Mouse (Mus musculus) embryonic facial prominence, embryonic 14.5 days (tissue): Measurements from ENCODE around the gene Stag1. TPM values are rescaled to one million over a fixed set of nuclear protein-coding genes. Genes with fewer than 3 reads are reported as not detected.
A peak's percentile ranks its signal among the peaks of the same experiment; 100 is the strongest.

Experiments
- ATAC-seq: fragments of 200-750 bp; cut with Nextera tagmentation; 2 replicates; pipeline ENCODE4 v1.8.0; 2017; ENCODE audit warnings: low read depth, moderate number of reproducible peaks, moderate TSS enrichment
- DNase-seq: peaks from one replicate; pipeline ENCODE4 v3.0.0-alpha.2; 2015; ENCODE audit warnings: low spot score
- H3K27ac ChIP-seq: fragments of 300-500 bp; sonication (generic); replicated peaks from 2 replicates; pipeline ENCODE4 v1.5.1; 2014; ENCODE audit warnings: low read depth, mild to moderate bottlenecking, low read length, moderate library complexity
- H3K27me3 ChIP-seq: fragments of 300-500 bp; sonication (generic); replicated peaks from 2 replicates; pipeline ENCODE4 v1.6.1; 2014; ENCODE audit warnings: low read length; ENCODE audit not compliant: control insufficient read depth, insufficient read depth
- H3K36me3 ChIP-seq: fragments of 300-500 bp; sonication (generic); 2 replicates; pipeline ENCODE4 v1.6.1; 2014; ENCODE audit warnings: low read length, mixed read lengths; ENCODE audit not compliant: control insufficient read depth, insufficient read depth
- H3K4me1 ChIP-seq: fragments of 300-500 bp; sonication (generic); 2 replicates; pipeline ENCODE4 v1.6.1; 2014; ENCODE audit warnings: antibody characterized with exemption, low read length; ENCODE audit not compliant: control insufficient read depth, insufficient read depth
- H3K4me2 ChIP-seq: fragments of 300-500 bp; sonication (generic); 2 replicates; pipeline ENCODE4 v1.6.1; 2014; ENCODE audit warnings: low read depth, mild to moderate bottlenecking, low read length, moderate library complexity, mixed read lengths
- H3K4me3 ChIP-seq: fragments of 300-500 bp; sonication (generic); 2 replicates; pipeline ENCODE4 v1.5.1; 2014; ENCODE audit warnings: low read depth, mild to moderate bottlenecking, low read length
- H3K9ac ChIP-seq: fragments of 300-500 bp; sonication (generic); 2 replicates; pipeline ENCODE4 v1.6.1; 2014; ENCODE audit warnings: low read depth, mild to moderate bottlenecking, low read length, moderate library complexity, mixed read lengths
- H3K9me3 ChIP-seq: fragments of 300-500 bp; sonication (generic); 2 replicates; pipeline ENCODE4 v1.6.1; 2016; ENCODE audit warnings: low read length; ENCODE audit not compliant: control insufficient read depth
- WGBS: fragments of 180-500 bp; shearing (Covaris S2); extraction: QIAGEN DNeasy Blood & Tissue Kit; methylation state at CpG from one replicate; pipeline ENCODE4 v1.1.7; 2014; 5-methylcytosine and 5-hydroxymethylcytosine counted together
- polyA plus RNA-seq: library from polyadenylated mRNA; unstranded; fragments of >200 nt; fragmentation: Nextera tagmentation; extraction: Ambion mirVana; gene quantifications from 2 replicates; pipeline ENCODE4 v1.2.1, GENCODE M21; 2014

Gene Stag1
- polyA plus RNA-seq, 1 experiment from 2014 or later = 40.9 TPM

DNA sequence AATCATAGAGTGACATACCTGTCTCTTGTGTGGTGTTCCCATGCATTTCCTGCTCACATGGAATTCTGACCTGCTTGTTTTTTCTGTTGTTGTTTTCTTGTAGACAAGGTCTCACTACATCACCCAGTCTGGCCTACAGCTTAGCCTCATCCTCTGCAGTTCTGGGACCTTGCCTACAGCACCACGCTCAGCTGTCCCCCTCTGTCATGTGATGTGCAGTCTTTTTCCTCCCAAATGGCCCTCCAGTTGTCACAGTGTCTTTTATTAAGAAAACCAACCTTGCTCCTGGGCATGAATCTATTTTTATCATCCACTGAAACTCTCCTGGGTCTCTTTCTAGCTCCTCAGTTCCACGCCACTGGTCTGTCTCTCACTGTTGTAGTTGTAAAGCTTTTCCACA lies 394.6 kb downstream of the Stag1 start:
- no peak overlapping the region for H3K4me3 ChIP-seq
- H3K36me3 ChIP-seq = peaks cover 41% of the 10 kb centered on the region
- no peak for ATAC-seq
- no peaks in the 10 kb centered on the region for H3K27me3 ChIP-seq
- no peak overlapping the region for H3K4me2 ChIP-seq
- WGBS = 87% methylated on average over 2 of the region's 2 CpGs
- no peak overlapping the region for H3K9ac ChIP-seq
- H3K27ac ChIP-seq = no peak overlapping the region
- H3K4me1 ChIP-seq = no peaks in the 10 kb centered on the region
- H3K9me3 ChIP-seq = peaks cover 9% of the 10 kb centered on the region; the same call in 1 of the 2 replicates
- no peak for DNase-seq

DNA sequence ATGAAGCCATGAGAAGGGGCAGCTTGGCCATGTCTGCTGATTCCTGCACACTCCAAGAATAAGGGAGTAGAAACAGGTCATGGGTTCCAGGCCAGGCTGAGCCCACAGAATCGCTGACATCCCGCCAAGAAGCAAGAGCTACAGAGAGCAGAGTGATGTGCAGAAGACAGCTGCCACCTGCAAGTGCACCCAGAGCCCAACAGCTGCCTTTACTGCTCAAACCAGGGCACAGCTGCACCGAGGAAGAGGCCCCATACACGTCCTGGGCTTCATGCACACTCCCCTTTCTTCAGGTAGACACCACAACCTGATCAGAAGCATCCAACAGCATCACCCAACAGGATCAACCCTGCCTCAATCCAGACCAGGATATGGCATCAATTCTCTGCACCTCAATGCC lies 396.3 kb downstream of the Stag1 start:
- no peaks in the 10 kb centered on the region for H3K27me3 ChIP-seq
- no peak overlapping the region for H3K27ac ChIP-seq
- peaks cover 47% of the 10 kb centered on the region for H3K36me3 ChIP-seq
- no peak overlapping the region for H3K4me2 ChIP-seq
- H3K4me1 ChIP-seq = no peaks in the 10 kb centered on the region
- 85% methylated on average over 4 of the region's 4 CpGs for WGBS
- peaks cover 6% of the 10 kb centered on the region; the same call in 1 of the 2 replicates for H3K9me3 ChIP-seq
- ATAC-seq (no peak), DNase-seq (no peak)
- no peak overlapping the region for H3K9ac ChIP-seq
- no peak overlapping the region for H3K4me3 ChIP-seq

DNA sequence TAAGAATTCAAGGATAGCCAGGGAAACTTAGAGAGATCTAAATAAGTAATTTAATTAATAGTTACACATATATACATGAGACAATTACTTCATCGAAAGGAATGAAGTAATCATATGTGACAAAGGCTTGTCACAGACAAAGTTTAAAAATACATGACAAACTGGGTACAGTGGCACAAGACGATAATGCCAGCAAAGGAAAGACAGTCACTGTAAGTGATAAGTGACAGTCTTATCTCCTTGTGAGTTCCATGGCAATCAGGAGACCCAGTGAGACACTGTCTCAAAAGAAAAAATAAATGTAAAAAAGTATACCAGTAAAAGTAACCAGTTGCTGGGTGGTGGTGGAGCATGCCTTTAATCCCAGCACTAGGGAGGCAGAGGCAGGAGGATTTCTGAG lies 399.5 kb downstream of the Stag1 start:
- peaks cover 43% of the 10 kb centered on the region for H3K36me3 ChIP-seq
- no peak overlapping the region for H3K4me3 ChIP-seq
- no peaks in the 10 kb centered on the region for H3K27me3 ChIP-seq
- no peak overlapping the region for H3K27ac ChIP-seq
- ATAC-seq (no peak), DNase-seq (no peak)
- H3K9ac ChIP-seq = no peak overlapping the region
- no peak overlapping the region for H3K4me2 ChIP-seq
- no peaks in the 10 kb centered on the region for H3K9me3 ChIP-seq
- WGBS = 93% methylated on average over 2 of the region's 2 CpGs
- H3K4me1 ChIP-seq = no peaks in the 10 kb centered on the region

DNA sequence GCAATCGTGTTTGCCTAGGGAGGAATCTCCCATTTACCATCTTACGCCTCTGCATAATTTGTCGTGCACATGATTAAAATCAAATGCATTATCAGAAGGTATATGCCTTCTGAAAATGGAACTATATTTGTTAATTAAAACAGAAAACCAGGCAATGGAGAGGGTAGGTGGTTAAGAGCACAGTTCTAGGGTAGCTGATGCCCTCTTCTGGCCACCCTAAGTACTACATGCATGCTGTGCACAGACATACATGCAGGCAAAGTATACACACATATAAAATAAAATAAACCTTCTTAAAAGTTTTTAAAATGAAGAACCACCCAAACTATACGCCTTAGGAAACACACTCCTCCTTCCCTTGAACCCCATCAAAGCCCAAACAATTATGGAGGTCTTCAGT lies 404.5 kb downstream of the Stag1 start:
- ATAC-seq = no peak
- DNase-seq = no peak

DNA sequence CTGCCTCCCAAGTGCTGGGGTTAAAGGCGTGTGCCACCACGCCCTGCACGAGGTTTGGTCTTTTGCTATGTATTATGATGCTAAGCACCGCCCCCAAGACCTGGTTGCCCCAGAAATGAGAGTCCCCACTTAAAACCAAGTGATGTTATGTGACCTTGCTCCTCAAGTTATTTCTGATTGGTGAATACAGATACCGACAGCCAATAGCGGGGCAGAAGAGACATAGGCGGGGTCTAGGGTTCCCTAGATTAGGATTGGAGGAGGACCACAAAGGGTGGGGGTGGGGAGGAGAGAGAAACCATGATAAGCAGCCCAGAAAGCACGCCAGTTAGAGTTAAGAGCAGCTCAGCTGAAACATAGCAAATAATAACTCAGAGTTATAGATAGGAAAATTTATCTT lies 405.2 kb downstream of the Stag1 start:
- 96% methylated on average over 8 of the region's 8 CpGs for WGBS
- H3K9me3 ChIP-seq = peaks cover 7% of the 10 kb centered on the region; the same call in 1 of the 2 replicates
- no peak overlapping the region for H3K4me2 ChIP-seq
- no peaks in the 10 kb centered on the region for H3K27me3 ChIP-seq
- no peak overlapping the region for H3K27ac ChIP-seq
- DNase-seq = no peak
- ATAC-seq = no peak
- H3K36me3 ChIP-seq = peaks cover 16% of the 10 kb centered on the region; the same call in 1 of the 2 replicates
- no peak overlapping the region for H3K9ac ChIP-seq
- H3K4me1 ChIP-seq = no peaks in the 10 kb centered on the region
- H3K4me3 ChIP-seq = no peak overlapping the region

More for the DNA sequence above, 404.5 kb downstream of the Stag1 start:
- Histone ChIP-seq H3K4me2 (no peak overlapping the region), H3K9me3 (peaks cover 7% of the 10 kb centered on the region; the same call in 1 of the 2 replicates), H3K4me1 (no peaks in the 10 kb centered on the region), H3K4me3 (no peak overlapping the region), H3K36me3 (peaks cover 16% of the 10 kb centered on the region; the same call in 1 of the 2 replicates), H3K27ac (no peak overlapping the region), H3K27me3 (no peaks in the 10 kb centered on the region), H3K9ac (no peak overlapping the region)
- WGBS = 92% methylated on average over 4 of the region's 4 CpGs

DNA sequence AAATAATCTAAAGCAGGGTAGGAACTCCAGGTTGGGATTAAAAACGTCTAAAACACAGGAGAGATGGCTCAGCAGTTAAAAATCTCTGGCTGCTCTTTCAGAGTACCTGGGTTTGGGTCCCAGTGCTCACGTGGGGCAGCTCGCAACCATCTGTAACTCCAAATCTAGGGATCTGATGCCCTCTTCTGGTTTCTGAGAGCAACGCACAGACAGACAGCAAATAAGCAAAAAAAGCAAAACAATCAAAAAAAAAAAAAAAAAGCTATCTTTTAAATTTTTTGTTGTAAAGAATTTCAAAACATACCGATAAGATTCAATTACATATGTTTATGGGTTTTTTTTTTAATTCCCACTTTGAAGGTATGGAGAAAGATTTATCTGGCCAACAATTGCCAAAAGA lies 405.7 kb downstream of the Stag1 start:
- ATAC-seq = no peak

DNA sequence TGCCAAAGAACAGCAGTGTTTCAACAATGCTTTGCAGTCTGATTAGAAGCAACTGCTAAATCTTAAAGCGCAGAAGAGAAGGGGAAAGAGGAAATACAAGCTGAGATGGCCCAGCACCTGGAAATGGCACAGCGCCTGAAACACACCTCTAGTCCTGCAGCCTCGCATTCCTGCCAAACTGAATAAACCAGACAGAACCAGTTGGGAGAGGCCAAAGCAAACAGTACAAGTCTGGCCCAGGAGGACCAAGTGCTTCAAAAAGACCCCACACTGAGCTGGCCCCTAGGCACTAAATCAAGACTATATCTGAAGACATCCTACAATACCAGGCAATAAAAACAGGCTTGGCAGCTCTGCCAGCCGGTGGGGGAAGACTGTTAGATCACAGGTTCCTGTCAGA lies 408.3 kb downstream of the Stag1 start:
- no peaks in the 10 kb centered on the region for H3K4me1 ChIP-seq
- no peak overlapping the region for H3K4me3 ChIP-seq
- H3K9ac ChIP-seq = no peak overlapping the region
- 0 out of 2 replicates have a peak, but pooled peaks have one; percentile 30 for ATAC-seq
- no peaks in the 10 kb centered on the region for H3K27me3 ChIP-seq
- peaks cover 7% of the 10 kb centered on the region; the same call in 1 of the 2 replicates for H3K9me3 ChIP-seq
- no peak overlapping the region for H3K4me2 ChIP-seq
- WGBS = 65% methylated on average over 4 of the region's 4 CpGs
- H3K36me3 ChIP-seq = peaks cover 18% of the 10 kb centered on the region
- no peak overlapping the region for H3K27ac ChIP-seq
- peak; percentile 52 for DNase-seq

More for the DNA sequence above, 405.7 kb downstream of the Stag1 start:
- DNase-seq = no peak
- Histone ChIP-seq H3K27ac (no peak overlapping the region), H3K4me3 (no peak overlapping the region), H3K4me1 (no peaks in the 10 kb centered on the region), H3K36me3 (peaks cover 12% of the 10 kb centered on the region; the same call in 1 of the 2 replicates), H3K9me3 (peaks cover 7% of the 10 kb centered on the region; the same call in 1 of the 2 replicates), H3K9ac (no peak overlapping the region), H3K27me3 (no peaks in the 10 kb centered on the region), H3K4me2 (no peak overlapping the region)
- WGBS = 87% methylated on average over 5 of the region's 5 CpGs

Other genes with a start within 250 kb of the Stag1 start
- 3.0 and 3.7 TPM in 2 replicates for gene Il20rb, start 111.0 kb upstream of the Stag1 start, polyA plus RNA-seq
- 70.1 and 78.7 TPM in 2 replicates for gene Nck1, start 51.7 kb upstream of the Stag1 start, polyA plus RNA-seq
- gene Slc35g2, start 26.7 kb upstream of the Stag1 start, polyA plus RNA-seq = 6.2 and 6.3 TPM in 2 replicates